Mouse (Mus musculus) limb, embryonic 13.5 days (tissue): ENCODE measurements around the gene Gcm2. TPM values are rescaled to one million over a fixed set of nuclear protein-coding genes. Genes with fewer than 3 reads are reported as not detected.

ENCODE experiments used
- ATAC-seq: fragments of 200-750 bp; cut with Nextera tagmentation; 2 replicates; pipeline ENCODE4 v1.8.0; 2017; ENCODE audit warnings: low read depth, moderate number of reproducible peaks, moderate TSS enrichment; ENCODE audit not compliant: low FRiP score
- H3K27ac ChIP-seq: fragments of 300-500 bp; sonication (generic); 2 replicates; pipeline ENCODE4 v1.5.1; 2015; ENCODE audit warnings: inconsistent platforms, mild to moderate bottlenecking, moderate library complexity
- H3K27me3 ChIP-seq: fragments of 300-500 bp; sonication (generic); 2 replicates; pipeline ENCODE4 v1.6.1; 2015; ENCODE audit warnings: mild to moderate bottlenecking, inconsistent platforms
- H3K36me3 ChIP-seq: fragments of 300-500 bp; sonication (generic); 2 replicates; pipeline ENCODE4 v1.6.1; 2015; ENCODE audit warnings: inconsistent platforms, mild to moderate bottlenecking, moderate library complexity
- H3K4me1 ChIP-seq: fragments of 300-500 bp; sonication (generic); 2 replicates; pipeline ENCODE4 v1.6.1; 2015; ENCODE audit warnings: inconsistent platforms
- H3K4me2 ChIP-seq: fragments of 300-500 bp; sonication (generic); replicated peaks from 2 replicates; pipeline ENCODE4 v1.6.1; 2015; ENCODE audit warnings: inconsistent platforms, mild to moderate bottlenecking, moderate library complexity
- H3K4me3 ChIP-seq: fragments of 300-500 bp; sonication (generic); 2 replicates; pipeline ENCODE4 v1.5.1; 2015; ENCODE audit warnings: moderate library complexity, mild to moderate bottlenecking, inconsistent platforms
- H3K9ac ChIP-seq: fragments of 300-500 bp; sonication (generic); 2 replicates; pipeline ENCODE4 v1.6.1; 2015; ENCODE audit warnings: mild to moderate bottlenecking, inconsistent platforms
- H3K9me3 ChIP-seq: fragments of 300-500 bp; sonication (generic); 2 replicates; pipeline ENCODE4 v1.6.1; 2016; ENCODE audit warnings: inconsistent platforms
- WGBS: fragments of 180-500 bp; shearing (Covaris S2); methylation state at CpG from one replicate; pipeline ENCODE4 v1.1.7; 2015; 5-methylcytosine and 5-hydroxymethylcytosine counted together
- polyA plus RNA-seq: library from polyadenylated mRNA; unstranded; fragments of >200 nt; fragmentation: Nextera tagmentation; extraction: Ambion mirVana; gene quantifications from 2 replicates; pipeline ENCODE4 v1.2.1, GENCODE M21; 2015

The Gcm2 gene
- polyA plus RNA-seq, 1 experiment from 2014 or later, result not detected

DNA sequence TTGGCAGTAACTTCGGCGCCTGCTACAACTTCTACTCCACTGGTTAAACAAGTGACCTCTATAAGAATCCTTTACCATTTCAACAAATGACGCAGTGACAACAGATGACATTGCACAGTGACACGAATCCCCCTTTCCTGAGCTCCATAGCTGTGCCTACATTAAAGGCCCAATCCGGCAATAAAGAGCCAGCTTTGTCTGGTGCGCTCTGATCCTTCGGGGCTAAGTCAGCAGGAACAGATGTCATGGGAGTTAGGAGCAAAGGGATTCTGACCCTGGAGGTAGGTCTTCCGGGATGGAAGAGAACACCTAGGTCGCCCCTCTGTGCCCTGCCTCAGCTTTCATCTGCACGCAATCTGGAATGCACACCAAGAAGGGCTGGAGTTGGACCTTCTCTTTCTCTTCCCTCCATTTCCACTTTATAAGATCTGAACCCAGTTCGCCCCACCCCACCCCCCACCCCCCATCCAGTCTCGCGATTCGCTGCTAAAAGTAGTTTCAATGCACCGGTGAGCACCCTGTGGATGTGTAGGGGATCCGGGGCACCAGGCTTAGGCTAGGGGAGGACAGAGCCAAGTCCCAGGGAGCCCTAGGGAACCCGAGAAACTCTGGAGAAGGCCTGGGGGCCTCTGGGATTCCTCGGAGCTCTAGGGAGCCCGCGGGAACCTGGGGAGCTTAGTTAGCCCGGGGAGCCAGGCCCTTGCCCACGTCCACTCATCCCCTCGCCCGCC is 32.0 kb downstream of the Gcm2 start:
- H3K4me3 ChIP-seq, result peak overlapping the region; percentile 56
- 6% methylated on average over 24 of the region's 24 CpGs for WGBS
- no peaks in the 10 kb centered on the region for H3K9me3 ChIP-seq
- H3K27me3 ChIP-seq, result peaks cover 33% of the 10 kb centered on the region
- H3K36me3 ChIP-seq, result no peaks in the 10 kb centered on the region
- peak overlapping the region; percentile 62 for H3K9ac ChIP-seq
- peak; percentile 51 for ATAC-seq
- peaks cover 6% of the 10 kb centered on the region; the same call in 1 of the 2 replicates for H3K4me1 ChIP-seq
- peak overlapping the region; percentile 85 for H3K4me2 ChIP-seq
- no peak overlapping the region for H3K27ac ChIP-seq

DNA sequence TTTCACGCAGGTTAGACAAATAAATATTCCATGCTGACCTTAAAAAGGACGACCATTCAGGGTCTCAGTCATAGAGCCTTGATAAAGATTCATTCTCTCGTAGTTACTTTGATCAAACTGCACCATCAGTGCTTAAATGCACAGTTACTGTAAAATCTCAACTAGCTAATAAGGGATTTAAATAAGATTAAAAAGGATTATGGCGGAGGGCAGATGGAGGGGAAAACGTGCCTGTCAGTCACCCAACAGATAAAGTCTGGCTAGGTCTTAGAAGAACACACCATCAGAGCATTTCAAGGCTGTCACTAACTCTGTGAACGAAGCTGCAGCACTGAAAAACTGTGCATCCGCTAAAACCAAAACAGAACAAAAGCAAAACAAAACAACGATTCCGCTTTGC is 32.9 kb downstream of the Gcm2 start:
- H3K27me3 ChIP-seq, result peaks cover 33% of the 10 kb centered on the region
- H3K36me3 ChIP-seq, result no peaks in the 10 kb centered on the region
- no peaks in the 10 kb centered on the region for H3K9me3 ChIP-seq
- 74% methylated on average over 9 of the region's 9 CpGs for WGBS
- no peak overlapping the region for H3K9ac ChIP-seq
- H3K4me3 ChIP-seq, result no peak overlapping the region
- ATAC-seq, result no peak
- H3K4me2 ChIP-seq, result no peak overlapping the region
- H3K4me1 ChIP-seq, result peaks cover 6% of the 10 kb centered on the region; the same call in 1 of the 2 replicates
- H3K27ac ChIP-seq, result no peak overlapping the region

DNA sequence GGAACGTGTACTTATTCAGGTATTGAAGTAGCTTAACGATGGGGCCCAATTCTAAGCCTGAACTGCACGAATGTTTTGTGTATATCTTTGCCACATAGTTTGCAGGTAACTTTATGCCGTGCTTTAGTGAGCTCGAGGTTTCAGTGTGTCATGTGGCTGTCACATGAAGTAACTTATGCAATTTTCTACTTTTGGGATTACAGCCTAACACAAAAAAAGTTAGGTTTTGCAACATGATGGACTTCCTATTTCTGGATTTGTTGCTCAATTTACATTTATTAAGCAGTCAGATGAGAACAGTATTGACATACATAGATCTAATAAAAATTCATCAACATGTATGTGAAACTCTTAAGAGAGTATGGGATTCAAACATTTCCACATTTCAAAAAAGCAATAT is 37.0 kb downstream of the Gcm2 start:
- Histone ChIP-seq H3K4me3 (no peak overlapping the region), H3K9ac (no peak overlapping the region), H3K27ac (no peak overlapping the region)

DNA sequence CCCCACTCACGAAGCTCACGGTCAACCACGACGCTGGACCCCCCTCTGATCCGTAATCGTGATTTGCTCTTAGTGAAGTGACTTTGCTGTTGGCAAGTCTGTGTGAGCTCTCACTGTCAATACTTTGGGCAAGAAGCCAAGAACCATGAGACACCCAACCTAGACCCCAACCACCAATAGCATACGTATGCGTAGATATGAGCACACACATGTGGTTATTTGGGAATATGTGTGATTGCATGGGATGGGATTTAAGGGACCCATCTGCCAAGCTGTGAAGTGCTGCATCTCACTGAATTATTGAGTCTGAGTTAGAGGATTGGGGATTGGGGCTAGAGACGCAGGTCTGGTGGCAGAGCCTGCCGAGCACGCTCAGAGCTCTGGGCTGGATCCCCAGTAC is 39.2 kb downstream of the Gcm2 start:
- 91% methylated on average over 11 of the region's 11 CpGs for WGBS
- Histone ChIP-seq H3K36me3 (no peaks in the 10 kb centered on the region), H3K9me3 (no peaks in the 10 kb centered on the region), H3K27me3 (peaks cover under 1% of the 10 kb centered on the region), H3K27ac (no peak overlapping the region), H3K4me2 (no peak overlapping the region), H3K4me1 (no peaks in the 10 kb centered on the region), H3K9ac (no peak overlapping the region), H3K4me3 (no peak overlapping the region)
- ATAC-seq, result no peak

More for the DNA sequence above, 37.0 kb downstream of the Gcm2 start:
- Histone ChIP-seq H3K4me2 (no peak overlapping the region), H3K9me3 (no peaks in the 10 kb centered on the region), H3K27me3 (peaks cover 17% of the 10 kb centered on the region), H3K4me1 (peaks cover 4% of the 10 kb centered on the region; the same call in 1 of the 2 replicates), H3K36me3 (no peaks in the 10 kb centered on the region)
- no peak for ATAC-seq
- WGBS, result 75% methylated on average over 5 of the region's 5 CpGs

DNA sequence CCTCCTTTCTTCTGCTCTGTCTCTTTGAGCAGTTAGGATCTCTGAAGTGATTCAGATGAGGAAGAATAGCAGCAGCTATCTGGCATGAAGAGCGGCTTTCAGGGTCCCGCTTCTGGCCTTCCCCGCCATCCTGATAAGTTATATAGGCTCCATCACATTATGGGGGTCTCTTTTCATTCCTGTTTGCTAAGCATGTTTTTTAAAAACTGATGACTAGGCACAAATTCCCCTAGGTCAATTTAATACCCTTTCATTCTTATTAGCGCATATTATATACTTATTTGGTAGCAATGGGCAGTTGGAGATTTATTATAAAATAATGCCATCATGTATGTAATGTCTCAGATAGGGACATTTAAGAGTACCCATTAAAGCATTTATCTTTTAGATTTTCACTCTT is 43.2 kb downstream of the Gcm2 start:
- no peak for ATAC-seq
- WGBS, result 95% methylated on average over 4 of the region's 4 CpGs
- Histone ChIP-seq H3K9ac (no peak overlapping the region), H3K36me3 (no peaks in the 10 kb centered on the region), H3K4me2 (no peak overlapping the region), H3K27ac (no peak overlapping the region), H3K27me3 (no peaks in the 10 kb centered on the region), H3K4me1 (no peaks in the 10 kb centered on the region), H3K4me3 (no peak overlapping the region), H3K9me3 (no peaks in the 10 kb centered on the region)

DNA sequence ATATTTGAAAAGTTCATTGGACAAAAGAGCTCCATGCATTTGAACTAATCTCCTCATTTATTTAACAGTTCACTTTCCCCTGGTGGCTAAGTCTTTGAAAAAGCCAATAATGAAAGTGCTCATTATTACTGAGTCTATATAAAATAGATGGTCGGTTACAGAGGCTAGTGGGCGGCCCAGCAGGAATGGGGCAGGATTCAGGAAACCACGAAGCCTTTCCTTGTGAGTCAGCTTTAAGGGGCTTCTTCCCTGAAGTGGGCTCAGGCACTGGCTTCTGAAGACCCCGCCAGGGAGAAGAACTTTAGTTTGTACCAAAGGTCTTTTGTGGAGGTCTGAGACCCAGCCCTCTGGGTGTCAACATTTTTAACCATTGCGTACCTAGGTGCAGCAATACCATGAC is 58.9 kb downstream of the Gcm2 start:
- H3K36me3 ChIP-seq, result no peaks in the 10 kb centered on the region
- H3K9ac ChIP-seq, result no peak overlapping the region
- ATAC-seq, result no peak
- no peak overlapping the region for H3K27ac ChIP-seq
- no peaks in the 10 kb centered on the region for H3K9me3 ChIP-seq
- 53% methylated on average over 5 of the region's 5 CpGs for WGBS
- peaks cover 13% of the 10 kb centered on the region; the same call in 1 of the 2 replicates for H3K4me1 ChIP-seq
- H3K4me2 ChIP-seq, result no peak overlapping the region
- H3K4me3 ChIP-seq, result no peak overlapping the region
- H3K27me3 ChIP-seq, result no peaks in the 10 kb centered on the region

Other genes with a start within 250 kb of the Gcm2 start
- gene Pak1ip1, start 110.0 kb downstream of the Gcm2 start, polyA plus RNA-seq, result 50.3 and 53.1 TPM in 2 replicates
- gene Tmem14c, start 94.7 kb downstream of the Gcm2 start, polyA plus RNA-seq, result 195 and 201 TPM in 2 replicates
- gene Mak, start 31.3 kb downstream of the Gcm2 start, polyA plus RNA-seq, result 0.55 and 0.68 TPM in 2 replicates
- gene Sycp2l, start 3.3 kb upstream of the Gcm2 start, polyA plus RNA-seq, result not detected in 2 replicates
- 4.1 and 4.8 TPM in 2 replicates for gene Elovl2, start 109.4 kb upstream of the Gcm2 start, polyA plus RNA-seq
- gene Smim13, start 138.8 kb upstream of the Gcm2 start, polyA plus RNA-seq, result 14.7 and 15.4 TPM in 2 replicates
- gene Gm17364, start 162.9 kb upstream of the Gcm2 start, polyA plus RNA-seq, result not detected in 2 replicates